Mouse (Mus musculus): ENCODE measurements around the gene Gpc1. TPM values are rescaled to one million over a fixed set of nuclear protein-coding genes. Genes with fewer than 3 reads are reported as not detected.

The Gpc1 gene
- polyA plus RNA-seq, 1 experiment from 2014 or later, result 38.7 TPM

DNA sequence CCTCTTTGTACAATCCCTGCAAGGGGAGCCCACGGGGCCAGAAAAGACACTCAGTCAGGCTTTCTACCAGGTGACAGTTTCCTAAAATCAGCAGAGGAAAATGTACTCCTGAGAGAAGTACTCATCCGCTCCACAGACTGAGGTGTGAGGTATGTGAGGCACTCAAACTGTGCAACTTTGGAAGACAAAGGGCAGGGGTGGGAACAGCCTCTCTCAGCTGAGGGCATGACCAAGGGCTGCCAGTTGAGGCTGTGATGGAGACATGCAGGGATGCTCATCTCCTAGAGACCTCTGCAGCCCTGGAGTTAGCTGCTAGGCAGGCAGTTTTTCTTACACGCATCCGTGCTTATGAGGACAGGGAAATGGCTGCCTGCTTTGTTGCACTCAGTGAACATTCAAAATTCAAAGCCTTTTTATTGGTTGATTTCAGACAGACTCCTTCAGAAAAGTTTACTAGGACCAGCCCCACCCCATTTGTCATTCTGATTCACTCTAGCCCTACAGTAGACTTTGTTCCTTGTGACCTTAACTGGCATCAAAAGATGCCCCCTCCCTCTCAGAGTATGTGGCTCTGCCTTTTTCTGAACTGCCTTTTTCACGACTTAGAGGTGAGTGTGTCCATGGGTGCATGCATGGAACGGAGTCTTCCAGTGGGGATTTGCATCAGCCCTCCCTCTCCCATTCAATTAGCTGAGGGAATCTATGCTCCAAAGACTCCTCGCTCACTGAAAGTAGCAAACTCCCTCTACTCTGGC lies 57.6 kb downstream of the Gpc1 start:
- 69% methylated on average over 7 of the region's 7 CpGs for WGBS
- Histone ChIP-seq H3K9me3 (replicated peaks; ENCODE audit: low read length) (no peaks in the 10 kb centered on the region), H3K4me3 (replicated peaks; ENCODE audit: low read depth, low read length) (no peak overlapping the region), H3K4me2 (ENCODE audit: low read length) (no peak overlapping the region), H3K9ac (ENCODE audit: low read depth, low read length) (no peak overlapping the region), H3K4me1 (replicated peaks; ENCODE audit: insufficient read depth, low read length) (no peaks in the 10 kb centered on the region), H3K36me3 (ENCODE audit: insufficient read depth, low read length) (no peaks in the 10 kb centered on the region), H3K27ac (no peak overlapping the region), H3K27me3 (ENCODE audit: insufficient read depth, low read length) (no peaks in the 10 kb centered on the region)
- no peak for TF ChIP-seq CTCF (IDR thresholded peaks at IDR 0.05; ENCODE audit: low read depth)
- ATAC-seq (replicated peaks; ENCODE audit: low FRiP score, low read depth), result no peak
- no peak for DNase-seq (ENCODE audit: low spot score)

GRCm38 (mm10) chr1:92892791-92893190 lies 61.3 kb downstream of the Gpc1 start:
- Histone ChIP-seq H3K9ac (ENCODE audit: low read depth, low read length) (no peak overlapping the region), H3K27ac (no peak overlapping the region), H3K4me1 (replicated peaks; ENCODE audit: insufficient read depth, low read length) (no peaks in the 10 kb centered on the region), H3K36me3 (ENCODE audit: insufficient read depth, low read length) (no peaks in the 10 kb centered on the region), H3K27me3 (ENCODE audit: insufficient read depth, low read length) (no peaks in the 10 kb centered on the region), H3K4me2 (ENCODE audit: low read length) (no peak overlapping the region), H3K9me3 (replicated peaks; ENCODE audit: low read length) (no peaks in the 10 kb centered on the region), H3K4me3 (replicated peaks; ENCODE audit: low read depth, low read length) (no peak overlapping the region)
- TF ChIP-seq CTCF (IDR thresholded peaks at IDR 0.05; ENCODE audit: low read depth), result no peak
- ATAC-seq (replicated peaks; ENCODE audit: low FRiP score, low read depth) (no peak), DNase-seq (ENCODE audit: low spot score) (no peak)
- WGBS, result 66% methylated on average over 3 of the region's 3 CpGs

GRCm38 (mm10) chr1:92893896-92894295 lies 62.5 kb downstream of the Gpc1 start:
- no peak for TF ChIP-seq CTCF (IDR thresholded peaks at IDR 0.05; ENCODE audit: low read depth)
- H3K36me3 ChIP-seq (ENCODE audit: insufficient read depth, low read length), result no peaks in the 10 kb centered on the region
- H3K4me3 ChIP-seq (replicated peaks; ENCODE audit: low read depth, low read length), result no peak overlapping the region
- ATAC-seq (replicated peaks; ENCODE audit: low FRiP score, low read depth), result no peak
- no peaks in the 10 kb centered on the region for H3K27me3 ChIP-seq (ENCODE audit: insufficient read depth, low read length)
- 60% methylated on average over 3 of the region's 3 CpGs for WGBS
- H3K4me1 ChIP-seq (replicated peaks; ENCODE audit: insufficient read depth, low read length), result no peaks in the 10 kb centered on the region
- no peak for DNase-seq (ENCODE audit: low spot score)
- no peaks in the 10 kb centered on the region for H3K9me3 ChIP-seq (replicated peaks; ENCODE audit: low read length)
- H3K4me2 ChIP-seq (ENCODE audit: low read length), result no peak overlapping the region
- H3K9ac ChIP-seq (ENCODE audit: low read depth, low read length), result no peak overlapping the region
- no peak overlapping the region for H3K27ac ChIP-seq

- WGBS, result 15% methylated on average over 3 of the region's 3 CpGs
- no peaks in the 10 kb centered on the region for H3K36me3 ChIP-seq (ENCODE audit: insufficient read depth, low read length)
- H3K4me2 ChIP-seq (ENCODE audit: low read length), result no peak overlapping the region
- TF ChIP-seq CTCF (IDR thresholded peaks at IDR 0.05; ENCODE audit: low read depth), result peak; percentile 94
- no peaks in the 10 kb centered on the region for H3K4me1 ChIP-seq (replicated peaks; ENCODE audit: insufficient read depth, low read length)
- DNase-seq (ENCODE audit: low spot score) (peak; percentile 89), ATAC-seq (replicated peaks; ENCODE audit: low FRiP score, low read depth) (peak; percentile 21; the same call in 1 of the 2 replicates)
- no peak overlapping the region for H3K9ac ChIP-seq (ENCODE audit: low read depth, low read length)
- H3K4me3 ChIP-seq (replicated peaks; ENCODE audit: low read depth, low read length), result no peak overlapping the region
- no peak overlapping the region for H3K27ac ChIP-seq
- no peaks in the 10 kb centered on the region for H3K27me3 ChIP-seq (ENCODE audit: insufficient read depth, low read length)
- H3K9me3 ChIP-seq (replicated peaks; ENCODE audit: low read length), result no peaks in the 10 kb centered on the region
These were observed 63.6 kb downstream of the Gpc1 start for GRCm38 (mm10) chr1:92895089-92895488.

DNA sequence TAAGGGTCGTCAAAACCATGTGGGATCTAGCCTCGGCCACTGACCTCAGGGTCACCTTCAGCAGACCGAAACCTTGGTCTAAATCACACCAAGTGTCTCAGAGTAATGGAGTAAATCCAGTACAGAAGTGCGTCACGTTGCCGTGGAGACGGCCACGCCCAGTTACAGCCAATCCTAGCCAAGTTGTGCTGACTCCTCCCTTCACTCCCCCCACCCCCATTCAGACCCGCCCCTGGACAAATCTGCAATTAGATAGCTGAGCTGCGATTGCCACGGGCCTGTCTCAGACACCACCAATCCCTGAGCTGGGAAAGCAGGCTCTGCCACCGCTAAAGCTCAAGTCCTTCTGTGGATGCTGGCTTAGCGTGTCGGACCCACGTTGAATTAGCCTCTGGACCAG lies 71.3 kb downstream of the Gpc1 start, which contains the start of gene Ankmy1:
Gene Ankmy1, minus strand, starts transcription at position 121 of the 400 bp plus-strand sequence.
- TF ChIP-seq CTCF (IDR thresholded peaks at IDR 0.05; ENCODE audit: low read depth), result no peak
- Histone ChIP-seq H3K9me3 (replicated peaks; ENCODE audit: low read length) (no peaks in the 10 kb centered on the region), H3K36me3 (ENCODE audit: insufficient read depth, low read length) (no peaks in the 10 kb centered on the region), H3K4me2 (ENCODE audit: low read length) (peak within 1 kb of the TSS; percentile 52), H3K27ac (no peak within 1 kb of the TSS), H3K4me3 (replicated peaks; ENCODE audit: low read depth, low read length) (peak within 1 kb of the TSS; percentile 4; the same call in 1 of the 2 replicates), H3K9ac (ENCODE audit: low read depth, low read length) (no peak within 1 kb of the TSS), H3K27me3 (ENCODE audit: insufficient read depth, low read length) (no peaks in the 10 kb centered on the region), H3K4me1 (replicated peaks; ENCODE audit: insufficient read depth, low read length) (0 out of 2 replicates have a peak, but pooled peaks cover 7% of the 10 kb centered on the region)
- DNase-seq (ENCODE audit: low spot score) (peak; percentile 85), ATAC-seq (replicated peaks; ENCODE audit: low FRiP score, low read depth) (peak; percentile 63)
- WGBS, result 1% methylated on average over 15 of the region's 15 CpGs

GRCm38 (mm10) chr1:92903627-92904026 lies 72.2 kb downstream of the Gpc1 start:
- H3K4me3 ChIP-seq (replicated peaks; ENCODE audit: low read depth, low read length), result no peak overlapping the region
- 65% methylated on average over 4 of the region's 4 CpGs for WGBS
- H3K27me3 ChIP-seq (ENCODE audit: insufficient read depth, low read length), result no peaks in the 10 kb centered on the region
- ATAC-seq (replicated peaks; ENCODE audit: low FRiP score, low read depth) (no peak), DNase-seq (ENCODE audit: low spot score) (no peak)
- no peaks in the 10 kb centered on the region for H3K9me3 ChIP-seq (replicated peaks; ENCODE audit: low read length)
- no peak overlapping the region for H3K9ac ChIP-seq (ENCODE audit: low read depth, low read length)
- H3K4me2 ChIP-seq (ENCODE audit: low read length), result no peak overlapping the region
- H3K27ac ChIP-seq, result no peak overlapping the region
- no peak for TF ChIP-seq CTCF (IDR thresholded peaks at IDR 0.05; ENCODE audit: low read depth)
- no peaks in the 10 kb centered on the region for H3K36me3 ChIP-seq (ENCODE audit: insufficient read depth, low read length)
- 0 out of 2 replicates have a peak, but pooled peaks cover 10% of the 10 kb centered on the region for H3K4me1 ChIP-seq (replicated peaks; ENCODE audit: insufficient read depth, low read length)

Measured in kidney, postnatal 0 days (tissue).